ENCODE assay signal across 18 mouse cellular contexts in the genomic region with DNA sequence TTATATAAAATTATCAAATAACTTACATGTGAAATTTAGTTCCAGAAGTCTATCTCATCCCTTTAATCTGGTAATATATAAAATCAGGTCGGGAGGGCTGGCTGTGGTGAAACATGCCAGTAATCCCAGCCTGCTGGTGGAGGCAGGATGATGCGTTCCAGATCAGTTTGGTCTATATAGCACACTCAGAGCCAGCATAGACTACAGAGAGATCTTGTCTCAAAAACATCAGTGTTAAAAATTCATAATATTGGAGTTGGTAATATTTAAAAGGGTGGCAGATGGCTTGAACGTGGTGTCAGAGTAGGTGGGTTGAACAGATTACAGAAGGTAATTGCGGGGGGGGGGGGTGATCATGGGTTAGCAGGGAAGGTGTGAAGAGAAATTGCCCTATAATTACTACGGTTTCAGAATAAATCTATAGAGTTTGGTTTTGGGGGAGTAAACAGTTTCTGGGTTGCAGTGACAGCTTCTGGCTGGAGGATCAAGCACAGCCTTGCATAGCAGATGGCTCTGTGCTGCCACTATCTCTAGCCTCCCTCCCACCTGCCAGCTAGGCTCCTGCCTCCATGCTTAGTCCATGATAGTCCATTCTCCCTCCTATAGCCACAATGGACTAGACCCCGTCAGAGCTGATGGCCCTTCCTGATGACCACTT. TPM values are rescaled to one million over a fixed set of nuclear protein-coding genes. Genes with fewer than 3 reads are reported as not detected.
A peak's percentile ranks its signal among the peaks of the same experiment; 100 is the strongest.
DNase-seq lines count a peak whose midpoint lies in the region; ATAC-seq and TF ChIP-seq lines count a peak whose summit lies in the region.
"Had no signal": no experiment of that assay in that cellular context is flagged by ENCODE, and none has a peak within 500 bp of the region (broad histone marks: within the 10 kb centered on the region; RNA-seq: fewer than 3 reads in every experiment).

No protein-coding gene starts in this region.

- peak; percentile 59; the same call in 1 of the 2 replicates for ATAC-seq in forebrain, embryonic 13.5 days
- peak; percentile 48 for ATAC-seq in forebrain, postnatal 0 days
- ATAC-seq in hindbrain, embryonic 11.5 days (ENCODE audit: low FRiP score), result no peak
- ATAC-seq: intestine, embryonic 15.5 days had no signal

- 0 out of 2 replicates have a peak overlapping the region, but pooled peaks have one; percentile 16 for H3K27ac ChIP-seq in forebrain, embryonic 13.5 days
- no peak overlapping the region for H3K27ac ChIP-seq in forebrain, embryonic 10.5 days
- H3K27ac ChIP-seq in forebrain, postnatal 0 days (ENCODE audit: low read depth, low read length), result no peak overlapping the region
- no peak overlapping the region for H3K27ac ChIP-seq in hindbrain, embryonic 11.5 days (ENCODE audit: low read depth, low read length)
- H3K27ac ChIP-seq: embryonic facial prominence, embryonic 12.5 days; heart, adult 2 months; heart, embryonic 15.5 days; hindbrain, embryonic 14.5 days; intestine, embryonic 15.5 days had no signal

- 0 out of 2 replicates have a peak, but pooled peaks cover 3% of the 10 kb centered on the region for H3K4me1 ChIP-seq in forebrain, embryonic 13.5 days
- no peaks in the 10 kb centered on the region for H3K4me1 ChIP-seq in forebrain, embryonic 10.5 days
- H3K4me1 ChIP-seq in forebrain, postnatal 0 days (ENCODE audit: insufficient read depth), result 0 out of 2 replicates have a peak, but pooled peaks cover 3% of the 10 kb centered on the region
- H3K4me1 ChIP-seq in hindbrain, embryonic 11.5 days (replicated peaks; ENCODE audit: control insufficient read depth, insufficient read depth, low read length), result no peaks in the 10 kb centered on the region
- H3K4me1 ChIP-seq: heart, embryonic 15.5 days; intestine, embryonic 15.5 days had no signal

- no peak overlapping the region for H3K4me2 ChIP-seq in forebrain, embryonic 13.5 days
- H3K4me2 ChIP-seq in forebrain, postnatal 0 days (ENCODE audit: low read depth), result no peak overlapping the region
- no peak overlapping the region for H3K4me2 ChIP-seq in hindbrain, embryonic 11.5 days (replicated peaks; ENCODE audit: low read depth, low read length)
- H3K4me2 ChIP-seq: embryonic facial prominence, embryonic 12.5 days; heart, embryonic 11.5 days; heart, embryonic 15.5 days; hindbrain, embryonic 14.5 days; intestine, embryonic 15.5 days had no signal

- H3K27me3 ChIP-seq in forebrain, embryonic 13.5 days, result no peaks in the 10 kb centered on the region
- no peaks in the 10 kb centered on the region for H3K27me3 ChIP-seq in forebrain, embryonic 10.5 days (ENCODE audit: poor library complexity, severe bottlenecking)
- no peaks in the 10 kb centered on the region for H3K27me3 ChIP-seq in forebrain, postnatal 0 days (ENCODE audit: insufficient read depth, low read length)
- H3K27me3 ChIP-seq in hindbrain, embryonic 11.5 days (ENCODE audit: control insufficient read depth, insufficient read depth, low read length), result no peaks in the 10 kb centered on the region
- H3K27me3 ChIP-seq: embryonic facial prominence, embryonic 12.5 days; heart, embryonic 15.5 days; intestine, embryonic 15.5 days had no signal

- H3K36me3 ChIP-seq in forebrain, embryonic 13.5 days (ENCODE audit: poor library complexity, severe bottlenecking), result no peaks in the 10 kb centered on the region
- no peaks in the 10 kb centered on the region for H3K36me3 ChIP-seq in forebrain, embryonic 10.5 days (replicated peaks)
- no peaks in the 10 kb centered on the region for H3K36me3 ChIP-seq in forebrain, postnatal 0 days (ENCODE audit: insufficient read depth)
- H3K36me3 ChIP-seq in hindbrain, embryonic 11.5 days (ENCODE audit: control insufficient read depth, insufficient read depth, low read length), result no peaks in the 10 kb centered on the region
- H3K36me3 ChIP-seq: embryonic facial prominence, embryonic 12.5 days; heart, embryonic 15.5 days; intestine, embryonic 15.5 days had no signal

- DNase-seq in forebrain, embryonic 10.5 days (ENCODE audit: extremely low spot score, low spot score), result no peak
- peak; percentile 54 for DNase-seq in layer of hippocampus, adult 11-12 months (ENCODE audit: low spot score)
- no peak for DNase-seq in layer of hippocampus, postnatal 25 days (ENCODE audit: extremely low spot score in 1 of 2, low spot score in 1 of 2)
- DNase-seq in brain, adult 2 months (ENCODE audit: low read depth, low spot score), result peak; percentile 41
- no peak for DNase-seq in forebrain, postnatal 0 days
- no peak for DNase-seq in hindbrain, embryonic 11.5 days (ENCODE audit: low spot score)
- DNase-seq: adrenal gland, postnatal 10 days; cerebellum, adult 8-10 months; cerebellum, postnatal 25 days; gastrocnemius, postnatal 14 days; heart, adult 2 months; heart, postnatal 14 days had no signal

- no peak overlapping the region for H3K9ac ChIP-seq in forebrain, embryonic 13.5 days
- no peak overlapping the region for H3K9ac ChIP-seq in forebrain, postnatal 0 days
- H3K9ac ChIP-seq in hindbrain, embryonic 11.5 days (ENCODE audit: low read depth, low read length), result no peak overlapping the region
- H3K9ac ChIP-seq: embryonic facial prominence, embryonic 12.5 days; heart, embryonic 15.5 days; hindbrain, embryonic 14.5 days; intestine, embryonic 15.5 days had no signal

- no peaks in the 10 kb centered on the region for H3K9me3 ChIP-seq in forebrain, embryonic 13.5 days (replicated peaks)
- H3K9me3 ChIP-seq in forebrain, embryonic 10.5 days, result no peaks in the 10 kb centered on the region
- no peaks in the 10 kb centered on the region for H3K9me3 ChIP-seq in forebrain, postnatal 0 days (ENCODE audit: low read length)
- no peaks in the 10 kb centered on the region for H3K9me3 ChIP-seq in hindbrain, embryonic 11.5 days (ENCODE audit: control insufficient read depth, low read length)
- H3K9me3 ChIP-seq: embryonic facial prominence, embryonic 12.5 days; heart, embryonic 15.5 days; intestine, embryonic 15.5 days had no signal

- TF ChIP-seq CTCF in forebrain, postnatal 0 days (IDR thresholded peaks at IDR 0.05; ENCODE audit: low read depth), result no peak

- 76% methylated on average over 6 of the region's 6 CpGs for WGBS in forebrain, embryonic 13.5 days
- WGBS in forebrain, embryonic 10.5 days, result 90% methylated on average over 6 of the region's 6 CpGs
- WGBS in forebrain, postnatal 0 days, result 70% methylated on average over 6 of the region's 6 CpGs
- whole genome bisulfite sequencing in hindbrain, embryonic 11.5 days, result 90% methylated on average over 6 of the region's 6 CpGs

- no peak overlapping the region for H3K4me3 ChIP-seq in forebrain, embryonic 13.5 days
- no peak overlapping the region for H3K4me3 ChIP-seq in forebrain, embryonic 10.5 days
- no peak overlapping the region for H3K4me3 ChIP-seq in forebrain, postnatal 0 days (ENCODE audit: low read depth, low read length)
- H3K4me3 ChIP-seq in hindbrain, embryonic 11.5 days (ENCODE audit: low read depth, low read length), result no peak overlapping the region
- H3K4me3 ChIP-seq: embryonic facial prominence, embryonic 12.5 days; heart, adult 2 months; heart, embryonic 15.5 days; intestine, embryonic 15.5 days had no signal

RNA-seq across cellular contexts. Expression of gene Sh3bp5, which starts 20.3 kb away (rescaled TPM):
- polyA plus RNA-seq in forebrain, embryonic 13.5 days (2015; fragmentation: Nextera tagmentation; extraction: Ambion mirVana), result 66.9 and 75.0 TPM in 2 replicates
- polyA plus RNA-seq in forebrain, embryonic 10.5 days (2016; fragmentation: Nextera tagmentation; extraction: Ambion mirVana), result 17.6 and 18.3 TPM in 2 replicates
- total RNA-seq in layer of hippocampus, postnatal 25 days (2021), result 100 to 1,000 TPM; 135 to 147 TPM
- total RNA-seq in forebrain, postnatal 0 days (2014; rRNA removed), result 58.2 and 67.9 TPM in 2 replicates
- polyA plus RNA-seq in forebrain, postnatal 0 days (2015; fragmentation: Nextera tagmentation; extraction: Ambion mirVana), result 132 and 165 TPM in 2 replicates
- polyA plus RNA-seq in hindbrain, embryonic 11.5 days (2014; fragmentation: Nextera tagmentation; extraction: Ambion mirVana), result 13.6 and 17.3 TPM in 2 replicates

RNA-seq across cellular contexts. Expression of gene Eaf1, which starts 38.0 kb away (rescaled TPM):
- 13.9 and 14.4 TPM in 2 replicates for polyA plus RNA-seq in forebrain, embryonic 13.5 days (2015; fragmentation: Nextera tagmentation; extraction: Ambion mirVana)
- 28.4 and 29.1 TPM in 2 replicates for polyA plus RNA-seq in forebrain, embryonic 10.5 days (2016; fragmentation: Nextera tagmentation; extraction: Ambion mirVana)
- total RNA-seq in layer of hippocampus, postnatal 25 days (2021), result 10 to 100 TPM; 12.6 to 15.4 TPM
- total RNA-seq in forebrain, postnatal 0 days (2014; rRNA removed), result 10.1 and 11.8 TPM in 2 replicates
- polyA plus RNA-seq in forebrain, postnatal 0 days (2015; fragmentation: Nextera tagmentation; extraction: Ambion mirVana), result 3.5 and 5.5 TPM in 2 replicates
- 15.9 and 17.0 TPM in 2 replicates for polyA plus RNA-seq in hindbrain, embryonic 11.5 days (2014; fragmentation: Nextera tagmentation; extraction: Ambion mirVana)

RNA-seq across cellular contexts. Expression of gene Mettl6, which starts 38.6 kb away (rescaled TPM):
- 66.0 and 67.7 TPM in 2 replicates for polyA plus RNA-seq in forebrain, embryonic 13.5 days (2015; fragmentation: Nextera tagmentation; extraction: Ambion mirVana)
- polyA plus RNA-seq in forebrain, embryonic 10.5 days (2016; fragmentation: Nextera tagmentation; extraction: Ambion mirVana), result 79.1 and 79.9 TPM in 2 replicates
- total RNA-seq in layer of hippocampus, postnatal 25 days (2021), result 10 to 100 TPM; 27.2 to 28.6 TPM
- total RNA-seq in forebrain, postnatal 0 days (2014; rRNA removed), result 35.7 and 43.4 TPM in 2 replicates
- 33.5 and 40.0 TPM in 2 replicates for polyA plus RNA-seq in forebrain, postnatal 0 days (2015; fragmentation: Nextera tagmentation; extraction: Ambion mirVana)
- 86.9 and 87.1 TPM in 2 replicates for polyA plus RNA-seq in hindbrain, embryonic 11.5 days (2014; fragmentation: Nextera tagmentation; extraction: Ambion mirVana)

Comparison
In these comparisons a context has a peak if more than half of its experiments do, and no peak if none do; other contexts are left out.
1. DNase-seq: peak in layer of hippocampus, adult 11-12 months (single experiment) and brain, adult 2 months (single experiment); none in forebrain, embryonic 10.5 days (single experiment), layer of hippocampus, postnatal 25 days (0 of 2), forebrain, postnatal 0 days (single experiment) and hindbrain, embryonic 11.5 days (single experiment).